Mouse (Mus musculus): Measurements from ENCODE around the gene Cit. TPM values are rescaled to one million over a fixed set of nuclear protein-coding genes. Genes with fewer than 3 reads are reported as not detected.

Cit gene
- polyA plus RNA-seq, 1 experiment from 2014 or later: 25.3 TPM

DNA sequence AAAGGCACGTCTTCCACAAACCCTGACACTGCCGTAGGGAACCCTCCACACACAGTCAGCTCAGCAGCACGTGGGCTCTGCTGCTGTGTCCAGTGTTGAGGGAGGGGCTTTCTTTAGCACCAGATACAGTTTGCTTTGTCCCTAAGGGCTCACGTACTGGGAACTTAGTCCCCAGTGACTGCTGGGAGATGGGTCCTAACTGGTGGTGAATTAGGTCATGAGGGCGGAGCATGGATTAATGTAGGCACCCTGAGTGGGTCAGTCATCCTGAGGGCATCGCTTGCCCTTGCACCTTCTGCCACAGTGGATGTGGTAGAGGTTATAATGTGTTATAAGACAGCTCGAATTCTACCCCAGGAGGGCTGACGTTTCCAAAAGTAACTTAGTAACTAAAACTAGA is 172.3 kb downstream of the Cit start:
- H3K4me3 ChIP-seq (ENCODE audit: low read depth, low read length): no peak overlapping the region
- no peaks in the 10 kb centered on the region for H3K9me3 ChIP-seq (replicated peaks; ENCODE audit: control insufficient read depth, low read length)
- no peak overlapping the region for H3K27ac ChIP-seq (replicated peaks; ENCODE audit: low read depth, low read length)
- no peak for ATAC-seq (replicated peaks; ENCODE audit: insufficient number of reproducible peaks, low FRiP score, low TSS enrichment, low read depth)
- no peak overlapping the region for H3K4me2 ChIP-seq (ENCODE audit: low read depth, low read length)
- peaks cover 23% of the 10 kb centered on the region for H3K36me3 ChIP-seq (replicated peaks; ENCODE audit: control insufficient read depth, insufficient read depth, low read depth, low read length)
- H3K27me3 ChIP-seq (ENCODE audit: control insufficient read depth, insufficient read depth, low read length): no peaks in the 10 kb centered on the region
- H3K4me1 ChIP-seq (ENCODE audit: control insufficient read depth, insufficient read depth, low read length): no peaks in the 10 kb centered on the region
- WGBS: 91% methylated on average over 8 of the region's 8 CpGs
- no peak overlapping the region for H3K9ac ChIP-seq (replicated peaks; ENCODE audit: low read length)
- no peak for DNase-seq (ENCODE audit: low spot score)

DNA sequence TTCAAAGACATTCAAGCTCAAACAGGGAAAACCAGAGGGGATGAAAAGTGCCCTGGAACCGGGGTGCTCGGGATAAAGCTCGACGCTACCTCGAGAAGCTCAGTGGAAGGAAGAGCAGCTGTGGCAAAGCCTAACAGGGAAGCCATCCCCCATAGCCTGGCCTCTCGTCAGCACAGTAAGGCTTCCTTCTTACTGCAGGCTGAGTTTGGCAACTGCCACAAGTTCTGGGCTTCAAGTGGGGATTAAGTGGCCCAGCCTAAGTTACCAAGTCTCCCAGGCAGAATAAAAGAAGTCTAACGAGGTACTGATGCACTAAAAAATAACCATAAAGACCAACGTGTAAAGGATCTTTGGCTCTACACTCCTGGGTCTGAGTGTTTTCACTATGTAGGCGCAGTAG is 173.1 kb downstream of the Cit start:
- ATAC-seq (replicated peaks; ENCODE audit: insufficient number of reproducible peaks, low FRiP score, low TSS enrichment, low read depth) (no peak), DNase-seq (ENCODE audit: low spot score) (no peak)
- no peak overlapping the region for H3K9ac ChIP-seq (replicated peaks; ENCODE audit: low read length)
- no peak overlapping the region for H3K27ac ChIP-seq (replicated peaks; ENCODE audit: low read depth, low read length)
- H3K4me2 ChIP-seq (ENCODE audit: low read depth, low read length): no peak overlapping the region
- 91% methylated on average over 9 of the region's 9 CpGs for WGBS
- H3K4me1 ChIP-seq (ENCODE audit: control insufficient read depth, insufficient read depth, low read length): no peaks in the 10 kb centered on the region
- H3K36me3 ChIP-seq (replicated peaks; ENCODE audit: control insufficient read depth, insufficient read depth, low read depth, low read length): peaks cover 23% of the 10 kb centered on the region
- no peaks in the 10 kb centered on the region for H3K27me3 ChIP-seq (ENCODE audit: control insufficient read depth, insufficient read depth, low read length)
- no peak overlapping the region for H3K4me3 ChIP-seq (ENCODE audit: low read depth, low read length)
- H3K9me3 ChIP-seq (replicated peaks; ENCODE audit: control insufficient read depth, low read length): no peaks in the 10 kb centered on the region

DNA sequence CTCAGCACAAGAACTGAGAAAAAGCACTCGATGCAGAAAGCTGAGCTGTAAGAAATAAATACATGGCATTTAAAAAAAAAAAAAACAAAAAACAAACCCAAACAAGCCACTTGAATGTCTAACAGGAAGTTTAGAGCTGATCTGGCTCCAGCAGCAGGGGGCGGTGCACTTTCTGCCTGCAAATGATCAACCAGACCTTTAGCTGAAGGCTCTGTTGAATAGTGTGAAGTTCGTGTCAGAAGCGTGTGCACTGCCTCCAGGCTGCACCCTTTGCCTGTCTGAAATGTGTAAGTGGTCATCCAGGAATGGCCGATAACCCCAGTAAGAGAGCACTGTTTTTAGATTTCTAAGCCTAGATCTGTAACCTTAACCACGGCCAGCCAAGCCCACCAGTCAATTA is 173.7 kb downstream of the Cit start:
- WGBS: 86% methylated on average over 6 of the region's 6 CpGs
- no peaks in the 10 kb centered on the region for H3K9me3 ChIP-seq (replicated peaks; ENCODE audit: control insufficient read depth, low read length)
- H3K27me3 ChIP-seq (ENCODE audit: control insufficient read depth, insufficient read depth, low read length): no peaks in the 10 kb centered on the region
- H3K27ac ChIP-seq (replicated peaks; ENCODE audit: low read depth, low read length): no peak overlapping the region
- no peak overlapping the region for H3K4me2 ChIP-seq (ENCODE audit: low read depth, low read length)
- H3K36me3 ChIP-seq (replicated peaks; ENCODE audit: control insufficient read depth, insufficient read depth, low read depth, low read length): peaks cover 23% of the 10 kb centered on the region
- ATAC-seq (replicated peaks; ENCODE audit: insufficient number of reproducible peaks, low FRiP score, low TSS enrichment, low read depth) (no peak), DNase-seq (ENCODE audit: low spot score) (no peak)
- no peak overlapping the region for H3K4me3 ChIP-seq (ENCODE audit: low read depth, low read length)
- H3K9ac ChIP-seq (replicated peaks; ENCODE audit: low read length): no peak overlapping the region
- no peaks in the 10 kb centered on the region for H3K4me1 ChIP-seq (ENCODE audit: control insufficient read depth, insufficient read depth, low read length)

DNA sequence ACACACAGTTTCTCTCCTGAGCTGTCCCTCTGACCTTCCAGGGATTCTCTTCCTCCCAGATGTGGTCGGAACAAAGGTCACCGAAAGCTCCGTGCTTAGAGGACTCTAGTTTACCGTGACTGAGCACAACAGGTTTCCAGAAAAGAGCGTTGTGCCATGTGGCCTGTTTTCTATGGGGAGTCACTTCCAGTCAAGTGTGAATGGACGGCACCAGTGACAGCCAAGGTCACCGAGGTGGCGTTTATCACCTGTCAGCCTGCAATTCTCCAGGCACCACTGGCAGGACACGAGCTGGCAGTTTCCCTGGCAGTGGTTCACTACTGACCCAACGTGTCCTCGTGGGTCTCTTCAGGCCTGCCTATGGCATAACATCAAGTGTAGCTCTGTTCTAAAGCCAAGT is 174.3 kb downstream of the Cit start:
- no peak overlapping the region for H3K27ac ChIP-seq (replicated peaks; ENCODE audit: low read depth, low read length)
- no peak overlapping the region for H3K4me2 ChIP-seq (ENCODE audit: low read depth, low read length)
- WGBS: 82% methylated on average over 11 of the region's 11 CpGs
- H3K4me3 ChIP-seq (ENCODE audit: low read depth, low read length): no peak overlapping the region
- H3K36me3 ChIP-seq (replicated peaks; ENCODE audit: control insufficient read depth, insufficient read depth, low read depth, low read length): peaks cover 23% of the 10 kb centered on the region
- no peaks in the 10 kb centered on the region for H3K27me3 ChIP-seq (ENCODE audit: control insufficient read depth, insufficient read depth, low read length)
- no peak for DNase-seq (ENCODE audit: low spot score)
- no peak overlapping the region for H3K9ac ChIP-seq (replicated peaks; ENCODE audit: low read length)
- H3K9me3 ChIP-seq (replicated peaks; ENCODE audit: control insufficient read depth, low read length): no peaks in the 10 kb centered on the region
- ATAC-seq (replicated peaks; ENCODE audit: insufficient number of reproducible peaks, low FRiP score, low TSS enrichment, low read depth): no peak
- no peaks in the 10 kb centered on the region for H3K4me1 ChIP-seq (ENCODE audit: control insufficient read depth, insufficient read depth, low read length)

DNA sequence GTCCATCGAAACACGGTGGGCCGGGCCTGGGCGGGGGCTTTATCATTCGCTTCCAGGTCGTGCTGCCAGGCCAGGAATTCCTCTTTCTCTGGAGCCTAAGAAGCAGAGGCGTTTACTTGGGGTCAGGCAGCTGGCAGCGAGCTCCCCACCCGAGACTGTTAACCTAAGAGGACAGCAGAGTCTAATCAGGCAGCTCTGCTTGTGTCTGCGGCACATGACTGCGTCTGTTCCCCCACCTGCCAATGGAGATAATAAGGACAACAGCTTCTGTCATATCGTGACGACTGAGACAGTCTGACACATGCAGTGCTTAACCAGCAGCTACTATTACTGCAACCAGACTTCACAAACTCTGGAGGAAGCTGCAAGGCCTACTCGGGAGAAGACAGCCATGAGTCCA is 176.5 kb downstream of the Cit start:
- Histone ChIP-seq H3K27me3 (ENCODE audit: control insufficient read depth, insufficient read depth, low read length) (no peaks in the 10 kb centered on the region), H3K4me2 (ENCODE audit: low read depth, low read length) (no peak overlapping the region), H3K4me1 (ENCODE audit: control insufficient read depth, insufficient read depth, low read length) (no peaks in the 10 kb centered on the region), H3K9ac (replicated peaks; ENCODE audit: low read length) (no peak overlapping the region), H3K27ac (replicated peaks; ENCODE audit: low read depth, low read length) (no peak overlapping the region), H3K36me3 (replicated peaks; ENCODE audit: control insufficient read depth, insufficient read depth, low read depth, low read length) (peaks cover 18% of the 10 kb centered on the region), H3K4me3 (ENCODE audit: low read depth, low read length) (no peak overlapping the region), H3K9me3 (replicated peaks; ENCODE audit: control insufficient read depth, low read length) (no peaks in the 10 kb centered on the region)
- 90% methylated on average over 14 of the region's 14 CpGs for WGBS
- no peak for ATAC-seq (replicated peaks; ENCODE audit: insufficient number of reproducible peaks, low FRiP score, low TSS enrichment, low read depth)
- no peak for DNase-seq (ENCODE audit: low spot score)

DNA sequence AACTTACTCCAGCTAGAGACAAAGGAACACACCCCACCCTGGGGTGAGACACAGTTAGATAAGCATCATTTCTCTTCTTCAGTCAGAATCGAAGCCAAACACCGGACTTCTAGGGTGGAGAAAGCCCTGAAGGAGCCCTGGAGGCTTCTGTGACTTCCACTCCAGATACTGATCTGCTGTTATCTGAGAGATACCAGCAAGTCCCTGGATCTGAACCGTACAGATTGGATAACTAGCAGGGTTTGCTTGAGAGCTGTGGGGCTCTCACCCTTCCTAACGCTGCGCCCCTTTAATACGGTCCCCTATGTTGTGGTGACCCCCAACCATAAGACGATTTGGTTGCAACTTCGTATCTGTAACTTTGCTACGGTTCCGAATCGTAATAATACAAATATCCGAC is 177.1 kb downstream of the Cit start:
- ATAC-seq (replicated peaks; ENCODE audit: insufficient number of reproducible peaks, low FRiP score, low TSS enrichment, low read depth) (no peak), DNase-seq (ENCODE audit: low spot score) (no peak)
- H3K27ac ChIP-seq (replicated peaks; ENCODE audit: low read depth, low read length): no peak overlapping the region
- H3K4me3 ChIP-seq (ENCODE audit: low read depth, low read length): no peak overlapping the region
- no peaks in the 10 kb centered on the region for H3K9me3 ChIP-seq (replicated peaks; ENCODE audit: control insufficient read depth, low read length)
- H3K4me2 ChIP-seq (ENCODE audit: low read depth, low read length): no peak overlapping the region; the same call in 1 of the 2 replicates
- H3K9ac ChIP-seq (replicated peaks; ENCODE audit: low read length): no peak overlapping the region
- no peaks in the 10 kb centered on the region for H3K27me3 ChIP-seq (ENCODE audit: control insufficient read depth, insufficient read depth, low read length)
- WGBS: 91% methylated on average over 12 of the region's 12 CpGs
- H3K36me3 ChIP-seq (replicated peaks; ENCODE audit: control insufficient read depth, insufficient read depth, low read depth, low read length): peaks cover 16% of the 10 kb centered on the region
- no peaks in the 10 kb centered on the region for H3K4me1 ChIP-seq (ENCODE audit: control insufficient read depth, insufficient read depth, low read length)

DNA sequence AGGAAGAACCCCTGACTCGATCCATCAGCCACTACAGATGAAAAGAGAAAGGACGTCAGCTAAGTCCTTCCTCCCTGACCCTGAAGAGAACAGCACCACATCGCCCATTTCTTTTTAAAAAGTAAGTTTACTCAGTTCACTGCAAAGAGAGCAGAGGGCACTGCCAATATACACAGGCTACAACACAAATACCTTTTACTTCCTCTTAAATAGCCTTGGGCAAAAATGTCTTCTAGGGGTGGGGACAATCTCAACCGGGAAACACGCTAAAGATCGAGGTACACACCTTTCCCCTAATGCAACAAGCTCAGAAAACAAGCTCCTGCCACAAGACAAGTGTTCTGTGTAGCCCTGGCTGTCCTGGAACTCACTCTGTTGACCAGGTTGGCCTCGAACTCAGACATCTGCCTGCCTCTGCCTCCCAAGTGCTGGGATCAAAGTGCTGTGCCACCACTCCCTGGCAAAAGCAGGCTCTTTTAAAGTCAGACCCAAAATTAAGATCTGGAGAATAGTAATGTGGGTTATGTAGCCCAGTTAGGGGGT is 177.7 kb downstream of the Cit start:
- Histone ChIP-seq H3K4me3 (ENCODE audit: low read depth, low read length) (peak overlapping the region; percentile 73), H3K36me3 (replicated peaks; ENCODE audit: control insufficient read depth, insufficient read depth, low read depth, low read length) (peaks cover 13% of the 10 kb centered on the region)
- WGBS: 89% methylated on average over 7 of the region's 7 CpGs

DNA sequence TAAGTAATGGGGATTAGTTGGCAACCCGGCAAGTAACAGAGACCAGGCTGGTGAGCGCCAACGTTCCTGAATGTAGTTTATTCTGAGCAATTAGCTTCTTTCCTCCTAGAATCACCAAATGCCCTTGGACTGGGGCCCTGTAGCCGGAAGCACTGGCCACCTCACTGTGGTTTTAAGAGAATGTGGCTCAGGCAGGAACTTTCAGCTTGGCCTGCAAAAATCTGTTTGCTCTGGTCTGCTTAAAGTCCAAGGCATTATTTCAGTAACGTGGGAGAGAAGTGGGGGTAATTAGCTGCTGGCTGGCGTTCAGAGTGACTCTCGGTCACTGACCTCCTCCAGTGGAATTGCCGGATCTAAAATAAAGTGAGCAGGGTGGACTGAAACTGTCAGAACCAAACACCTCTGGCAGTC is 178.2 kb downstream of the Cit start:
- 25% methylated on average over 8 of the region's 8 CpGs for WGBS
- no peaks in the 10 kb centered on the region for H3K9me3 ChIP-seq (replicated peaks; ENCODE audit: control insufficient read depth, low read length)
- DNase-seq (ENCODE audit: low spot score): no peak
- H3K27ac ChIP-seq (replicated peaks; ENCODE audit: low read depth, low read length): no peak overlapping the region
- peaks cover 13% of the 10 kb centered on the region for H3K36me3 ChIP-seq (replicated peaks; ENCODE audit: control insufficient read depth, insufficient read depth, low read depth, low read length)
- H3K4me3 ChIP-seq (ENCODE audit: low read depth, low read length): peak overlapping the region; percentile 73
- ATAC-seq (replicated peaks; ENCODE audit: insufficient number of reproducible peaks, low FRiP score, low TSS enrichment, low read depth): no peak
- H3K27me3 ChIP-seq (ENCODE audit: control insufficient read depth, insufficient read depth, low read length): no peaks in the 10 kb centered on the region
- H3K4me1 ChIP-seq (ENCODE audit: control insufficient read depth, insufficient read depth, low read length): no peaks in the 10 kb centered on the region
- H3K4me2 ChIP-seq (ENCODE audit: low read depth, low read length): peak overlapping the region; percentile 76
- peak overlapping the region; percentile 85 for H3K9ac ChIP-seq (replicated peaks; ENCODE audit: low read length)

More for the DNA sequence above, 177.7 kb downstream of the Cit start:
- no peak for ATAC-seq (replicated peaks; ENCODE audit: insufficient number of reproducible peaks, low FRiP score, low TSS enrichment, low read depth)
- DNase-seq (ENCODE audit: low spot score): no peak
- Histone ChIP-seq H3K27me3 (ENCODE audit: control insufficient read depth, insufficient read depth, low read length) (no peaks in the 10 kb centered on the region), H3K9me3 (replicated peaks; ENCODE audit: control insufficient read depth, low read length) (no peaks in the 10 kb centered on the region), H3K27ac (replicated peaks; ENCODE audit: low read depth, low read length) (no peak overlapping the region), H3K4me1 (ENCODE audit: control insufficient read depth, insufficient read depth, low read length) (no peaks in the 10 kb centered on the region), H3K9ac (replicated peaks; ENCODE audit: low read length) (no peak overlapping the region; the same call in 1 of the 2 replicates), H3K4me2 (ENCODE audit: low read depth, low read length) (peak overlapping the region; percentile 76)
